Mouse (Mus musculus) hindbrain, embryonic 16.5 days (tissue): Measurements from ENCODE around the gene Vmn2r98. TPM values are rescaled to one million over a fixed set of nuclear protein-coding genes. Genes with fewer than 3 reads are reported as not detected.
"Not testable (repeated sequence)": the region's sequence is repeated elsewhere in the genome, so short reads cannot be mapped to it uniquely, and the experiment has no call there.

Experiments used
- ATAC-seq: fragments of 200-750 bp; cut with Nextera tagmentation; 2 replicates; pipeline ENCODE4 v1.8.0; 2017; ENCODE audit warnings: moderate TSS enrichment, moderate library complexity
- H3K27ac ChIP-seq: fragments of 300-500 bp; sonication (generic); 2 replicates; pipeline ENCODE4 v1.5.1; 2014; ENCODE audit warnings: low read depth, mild to moderate bottlenecking, control low read depth, low read length, moderate library complexity
- H3K27me3 ChIP-seq: fragments of 300-500 bp; sonication (generic); replicated peaks from 2 replicates; pipeline ENCODE4 v1.6.1; 2014; ENCODE audit warnings: low read length; ENCODE audit not compliant: control insufficient read depth, insufficient read depth
- H3K36me3 ChIP-seq: fragments of 300-500 bp; sonication (generic); 2 replicates; pipeline ENCODE4 v1.6.1; 2014; ENCODE audit warnings: mild to moderate bottlenecking, low read length, moderate library complexity, mixed read lengths; ENCODE audit not compliant: control insufficient read depth, insufficient read depth
- H3K4me1 ChIP-seq: fragments of 300-500 bp; sonication (generic); 2 replicates; pipeline ENCODE4 v1.6.1; 2014; ENCODE audit warnings: low read depth, low read length; ENCODE audit not compliant: control insufficient read depth, insufficient read depth
- H3K4me2 ChIP-seq: fragments of 300-500 bp; sonication (generic); 2 replicates; pipeline ENCODE4 v1.6.1; 2014; ENCODE audit warnings: mild to moderate bottlenecking, low read length, control low read depth, moderate library complexity
- H3K4me3 ChIP-seq: fragments of 300-500 bp; sonication (generic); 2 replicates; pipeline ENCODE4 v1.5.1; 2014; ENCODE audit warnings: mild to moderate bottlenecking, low read length, control low read depth, moderate library complexity
- H3K9ac ChIP-seq: fragments of 300-500 bp; sonication (generic); 2 replicates; pipeline ENCODE4 v1.6.1; 2014; ENCODE audit warnings: low read depth, mild to moderate bottlenecking, control low read depth, low read length, moderate library complexity
- H3K9me3 ChIP-seq: fragments of 300-500 bp; sonication (generic); 2 replicates; pipeline ENCODE4 v1.6.1; 2014; ENCODE audit warnings: mild to moderate bottlenecking, low read length, moderate library complexity; ENCODE audit not compliant: control insufficient read depth
- WGBS: fragments of 180-500 bp; shearing (Covaris S2); extraction: QIAGEN DNeasy Blood & Tissue Kit; methylation state at CpG from one replicate; pipeline ENCODE4 v1.1.7; 2014; 5-methylcytosine and 5-hydroxymethylcytosine counted together
- polyA plus RNA-seq: library from polyadenylated mRNA; unstranded; fragments of >200 nt; fragmentation: Nextera tagmentation; extraction: Ambion mirVana; gene quantifications from 2 replicates; pipeline ENCODE4 v1.2.1, GENCODE M21; 2015

Gene Vmn2r98
- not detected in 2 replicates for polyA plus RNA-seq

GRCm38 (mm10) chr17:19053160-19053559 is at the start of gene Vmn2r98:
Vmn2r98 (plus strand) TSS chr17:19053460.
- H3K36me3 ChIP-seq, H3K9ac ChIP-seq, H3K4me1 ChIP-seq, H3K4me3 ChIP-seq, H3K27me3 ChIP-seq, H3K27ac ChIP-seq, H3K4me2 ChIP-seq, H3K9me3 ChIP-seq, ATAC-seq: not testable (repeated sequence)

- H3K4me2 ChIP-seq, H3K27ac ChIP-seq, H3K4me3 ChIP-seq, H3K4me1 ChIP-seq, H3K36me3 ChIP-seq, H3K27me3 ChIP-seq, H3K9me3 ChIP-seq, H3K9ac ChIP-seq, ATAC-seq: not testable (repeated sequence)
- WGBS: 69% methylated on average over 1 of the region's 1 CpGs
Measured at GRCm38 (mm10) chr17:19031441-19031840, 21.8 kb upstream of the Vmn2r98 start.

GRCm38 (mm10) chr17:19031962-19032361 is 21.3 kb upstream of the Vmn2r98 start:
- no peaks in the 10 kb centered on the region for H3K36me3 ChIP-seq
- H3K9ac ChIP-seq: no peak overlapping the region
- ATAC-seq: no peak
- H3K27ac ChIP-seq: no peak overlapping the region
- WGBS: 73% methylated on average over 2 of the region's 2 CpGs
- H3K4me2 ChIP-seq: no peak overlapping the region
- H3K4me3 ChIP-seq: no peak overlapping the region
- H3K4me1 ChIP-seq: no peaks in the 10 kb centered on the region
- no peaks in the 10 kb centered on the region for H3K27me3 ChIP-seq
- H3K9me3 ChIP-seq: peaks cover 7% of the 10 kb centered on the region

- WGBS: 75% methylated on average over 3 of the region's 3 CpGs
- no peaks in the 10 kb centered on the region for H3K4me1 ChIP-seq
- H3K9me3 ChIP-seq: peaks cover 10% of the 10 kb centered on the region
- ATAC-seq: no peak
- H3K4me2 ChIP-seq: no peak overlapping the region
- no peaks in the 10 kb centered on the region for H3K36me3 ChIP-seq
- no peak overlapping the region for H3K9ac ChIP-seq
- no peak overlapping the region for H3K27ac ChIP-seq
- H3K4me3 ChIP-seq: no peak overlapping the region
- no peaks in the 10 kb centered on the region for H3K27me3 ChIP-seq
Measured at GRCm38 (mm10) chr17:19032721-19033120, 20.5 kb upstream of the Vmn2r98 start.

Other genes with a start within 250 kb of the Vmn2r98 start
- gene Vmn2r97, start 139.2 kb upstream of the Vmn2r98 start, polyA plus RNA-seq: 0.06 TPM in 1 of 2 replicates, not detected in the other